Mouse (Mus musculus) heart, postnatal 0 days (tissue): ENCODE results near the gene Fgf15. TPM values are rescaled to one million over a fixed set of nuclear protein-coding genes. Genes with fewer than 3 reads are reported as not detected.

Experiments
- ATAC-seq: fragments of 200-750 bp; cut with Nextera tagmentation; 2 replicates; pipeline ENCODE4 v1.8.0; 2017; ENCODE audit warnings: low read depth, moderate number of reproducible peaks, moderate library complexity; ENCODE audit not compliant: insufficient read depth
- DNase-seq: peaks from one replicate; pipeline ENCODE4 v3.0.0-alpha.2; 2016; ENCODE audit warnings: low spot score
- H3K27ac ChIP-seq: fragments of 300-500 bp; sonication (generic); 2 replicates; pipeline ENCODE4 v1.5.1; 2014; ENCODE audit warnings: low read depth, mild to moderate bottlenecking
- H3K27me3 ChIP-seq: fragments of 300-500 bp; sonication (generic); 2 replicates; pipeline ENCODE4 v1.6.1; 2014; ENCODE audit warnings: low read length, mixed read lengths; ENCODE audit not compliant: control insufficient read depth, insufficient read depth
- H3K36me3 ChIP-seq: fragments of 300-500 bp; sonication (generic); replicated peaks from 2 replicates; pipeline ENCODE4 v1.6.1; 2014; ENCODE audit warnings: low read length, mixed read lengths; ENCODE audit not compliant: control insufficient read depth, insufficient read depth
- H3K4me1 ChIP-seq: fragments of 300-500 bp; sonication (generic); 2 replicates; pipeline ENCODE4 v1.6.1; 2014; ENCODE audit warnings: antibody characterized with exemption; ENCODE audit not compliant: control insufficient read depth, insufficient read depth
- H3K4me2 ChIP-seq: fragments of 300-500 bp; sonication (generic); 2 replicates; pipeline ENCODE4 v1.6.1; 2014; ENCODE audit warnings: low read depth, mild to moderate bottlenecking, low read length, moderate library complexity
- H3K4me3 ChIP-seq: fragments of 300-500 bp; sonication (generic); 2 replicates; pipeline ENCODE4 v1.5.1; 2014; ENCODE audit warnings: low read depth, low read length
- H3K9ac ChIP-seq: fragments of 300-500 bp; sonication (generic); replicated peaks from 2 replicates; pipeline ENCODE4 v1.6.1; 2014; ENCODE audit warnings: low read depth, low read length, mixed read lengths
- H3K9me3 ChIP-seq: fragments of 300-500 bp; sonication (generic); replicated peaks from 2 replicates; pipeline ENCODE4 v1.6.1; 2016; ENCODE audit warnings: low read length; ENCODE audit not compliant: control insufficient read depth
- CTCF ChIP-seq: IDR thresholded peaks from 2 replicates; pipeline ENCODE4 v1.5.1; 2016; ENCODE audit warnings: antibody characterized with exemption, control low read depth, low read depth
- EP300 ChIP-seq: IDR thresholded peaks from 2 replicates; pipeline ENCODE4 v1.6.1; 2016; ENCODE audit warnings: antibody characterized with exemption, low read depth
- WGBS: fragments of 180-500 bp; shearing (Covaris S2); extraction: QIAGEN DNeasy Blood & Tissue Kit; methylation state at CpG from one replicate; pipeline ENCODE4 v1.1.7; 2014; 5-methylcytosine and 5-hydroxymethylcytosine counted together
- polyA plus RNA-seq: library from polyadenylated mRNA; unstranded; fragments of >200 nt; fragmentation: Nextera tagmentation; extraction: Ambion mirVana; gene quantifications from 2 replicates; pipeline ENCODE4 v1.2.1, GENCODE M21; 2015
- total RNA-seq: library from RNA; depleted of rRNA; stranded (reverse); fragments of >200 nt; gene quantifications from 2 replicates; pipeline ENCODE4 v1.2.3, GENCODE M21; 2014; ENCODE audit warnings: low replicate concordance

Gene Fgf15
- total and polyA plus RNA-seq, 2 experiments from 2014 or later = not detected

DNA sequence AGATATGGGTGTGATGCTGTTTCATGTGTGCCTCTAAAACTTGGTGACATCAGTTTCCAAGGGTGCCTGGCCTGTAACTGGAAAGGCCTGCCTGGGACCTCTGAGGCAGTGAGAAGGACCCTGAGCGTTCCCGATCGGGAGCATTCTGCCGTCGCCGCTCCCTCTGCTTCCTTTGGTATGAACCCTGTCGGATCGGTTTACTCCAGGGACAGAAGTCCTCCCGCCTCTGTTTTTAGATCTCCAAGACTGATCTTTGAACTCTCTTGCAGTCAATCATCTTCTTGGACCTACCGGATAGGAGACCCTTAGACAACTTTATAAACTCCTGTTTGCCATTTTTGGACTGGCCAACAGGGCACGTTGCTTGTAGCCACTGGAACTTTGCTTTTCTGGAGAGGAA, 33.1 kb upstream of the Fgf15 start:
- Histone ChIP-seq H3K9ac (no peak overlapping the region), H3K4me1 (no peaks in the 10 kb centered on the region), H3K27ac (no peak overlapping the region), H3K9me3 (no peaks in the 10 kb centered on the region), H3K27me3 (peaks cover 86% of the 10 kb centered on the region), H3K36me3 (no peaks in the 10 kb centered on the region), H3K4me2 (no peak overlapping the region), H3K4me3 (no peak overlapping the region)
- ATAC-seq (no peak), DNase-seq (no peak)
- TF ChIP-seq CTCF = no peak
- no peak for TF ChIP-seq EP300
- WGBS = 5% methylated on average over 11 of the region's 11 CpGs

DNA sequence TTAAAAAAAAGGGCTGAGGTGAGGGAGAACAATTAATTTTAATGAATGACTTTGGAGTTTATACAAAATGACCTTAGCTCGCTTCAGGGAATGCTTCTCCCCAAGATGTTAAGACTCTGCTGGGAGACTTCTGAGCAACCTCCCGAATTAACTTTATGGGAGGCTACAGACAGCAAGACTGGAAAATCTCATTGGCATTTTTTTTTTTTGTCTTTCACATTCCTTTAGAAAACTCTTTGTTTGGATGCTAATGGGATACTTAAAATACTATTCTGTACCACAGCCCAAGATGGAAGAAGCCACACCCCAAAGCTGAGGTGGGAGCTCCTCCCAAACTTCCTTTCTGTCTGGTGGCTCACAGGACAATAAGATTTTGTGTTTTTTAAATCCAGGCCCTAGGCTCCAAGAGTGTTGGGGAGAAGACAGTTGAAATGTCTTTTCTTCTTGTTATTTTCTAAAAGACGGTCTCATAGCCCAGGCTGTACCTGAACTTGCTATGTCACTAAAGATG, 32.1 kb upstream of the Fgf15 start:
- no peaks in the 10 kb centered on the region for H3K36me3 ChIP-seq
- ATAC-seq (no peak), DNase-seq (no peak)
- no peak overlapping the region for H3K9ac ChIP-seq
- WGBS = 63% methylated on average over 3 of the region's 3 CpGs
- H3K27ac ChIP-seq = no peak overlapping the region
- H3K9me3 ChIP-seq = no peaks in the 10 kb centered on the region
- no peak overlapping the region for H3K4me3 ChIP-seq
- no peak overlapping the region for H3K4me2 ChIP-seq
- TF ChIP-seq EP300 (no peak), CTCF (no peak)
- H3K4me1 ChIP-seq = no peaks in the 10 kb centered on the region
- H3K27me3 ChIP-seq = peaks cover 79% of the 10 kb centered on the region

DNA sequence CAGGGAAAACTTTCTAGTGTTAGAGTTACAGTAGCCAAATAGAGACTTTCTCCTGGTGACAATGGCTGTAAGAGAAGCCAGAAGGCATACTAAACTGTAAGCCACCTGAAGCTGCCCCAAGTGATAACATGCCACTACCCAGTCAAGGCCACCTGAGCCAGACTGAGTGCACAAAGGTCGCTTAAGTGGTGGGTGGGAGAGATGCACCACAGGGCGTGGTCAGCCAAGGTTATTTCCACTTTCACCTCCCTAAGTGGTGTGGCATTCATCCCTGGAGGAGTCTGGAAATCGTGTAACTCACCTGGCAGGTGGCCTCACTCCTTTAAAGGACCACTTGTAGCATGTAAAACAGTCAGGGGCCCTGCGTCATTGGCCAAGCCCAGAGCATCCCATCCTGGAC, 29.2 kb upstream of the Fgf15 start:
- no peak for ATAC-seq

DNA sequence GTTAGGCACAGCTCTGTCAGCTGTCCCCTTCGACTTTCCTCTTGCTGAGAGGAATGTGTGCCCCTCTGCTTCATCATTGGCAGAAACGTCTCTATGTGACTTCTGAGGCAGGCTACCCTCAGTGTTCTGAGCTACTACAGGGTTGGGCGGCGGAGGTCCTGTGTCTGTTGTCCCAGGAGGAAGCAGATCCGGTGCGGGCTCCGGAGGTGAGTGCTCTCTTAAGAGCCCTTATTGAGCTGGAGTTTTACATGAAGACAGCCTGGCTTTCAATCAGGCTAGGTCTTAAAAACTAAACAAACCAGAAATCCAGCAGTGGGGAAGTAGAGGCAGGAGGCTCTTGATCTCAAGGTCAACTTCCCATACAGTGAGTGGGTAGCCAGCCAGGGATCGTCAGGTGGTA, 28.7 kb upstream of the Fgf15 start:
- no peak overlapping the region for H3K9ac ChIP-seq
- WGBS = 68% methylated on average over 8 of the region's 8 CpGs
- no peak overlapping the region for H3K4me3 ChIP-seq
- H3K9me3 ChIP-seq = no peaks in the 10 kb centered on the region
- H3K4me2 ChIP-seq = no peak overlapping the region
- ATAC-seq (no peak), DNase-seq (no peak)
- peaks cover 47% of the 10 kb centered on the region for H3K27me3 ChIP-seq
- H3K36me3 ChIP-seq = no peaks in the 10 kb centered on the region
- peaks cover under 1% of the 10 kb centered on the region; the same call in 1 of the 2 replicates for H3K4me1 ChIP-seq
- TF ChIP-seq CTCF (no peak), EP300 (no peak)
- H3K27ac ChIP-seq = no peak overlapping the region

More for the DNA sequence above, 29.2 kb upstream of the Fgf15 start:
- Histone ChIP-seq H3K27me3 (peaks cover 50% of the 10 kb centered on the region), H3K36me3 (no peaks in the 10 kb centered on the region), H3K9me3 (no peaks in the 10 kb centered on the region), H3K4me2 (no peak overlapping the region), H3K9ac (no peak overlapping the region), H3K4me3 (no peak overlapping the region), H3K27ac (no peak overlapping the region), H3K4me1 (no peaks in the 10 kb centered on the region)
- 50% methylated on average over 4 of the region's 4 CpGs for WGBS
- DNase-seq = no peak
- TF ChIP-seq CTCF (no peak), EP300 (no peak)

DNA sequence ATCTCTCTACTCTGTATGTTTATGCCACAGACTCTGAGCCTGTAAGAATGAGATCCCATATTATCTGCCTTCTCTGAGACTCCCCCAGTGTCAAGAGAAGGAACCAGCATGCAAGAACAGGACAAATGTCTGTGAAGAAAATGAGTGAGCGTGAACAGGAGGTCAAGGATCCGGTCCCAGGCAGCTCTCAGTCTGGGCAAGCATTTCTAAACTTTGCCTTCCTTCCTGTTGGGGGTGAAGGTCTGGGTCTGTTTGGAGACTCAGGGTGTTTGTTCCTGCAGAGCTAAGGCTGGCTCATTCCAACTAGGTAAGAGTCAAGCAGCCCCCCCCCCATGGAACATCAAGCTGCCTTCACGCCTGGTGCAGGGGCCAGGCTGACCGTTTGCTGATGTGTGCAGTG, 23.9 kb upstream of the Fgf15 start:
- H3K9me3 ChIP-seq = no peaks in the 10 kb centered on the region
- no peak overlapping the region for H3K9ac ChIP-seq
- DNase-seq (no peak), ATAC-seq (no peak)
- no peaks in the 10 kb centered on the region for H3K36me3 ChIP-seq
- 0 out of 2 replicates have a peak, but pooled peaks cover 6% of the 10 kb centered on the region for H3K27me3 ChIP-seq
- TF ChIP-seq EP300 (no peak), CTCF (no peak)
- H3K27ac ChIP-seq = no peak overlapping the region
- peaks cover 9% of the 10 kb centered on the region; the same call in 1 of the 2 replicates for H3K4me1 ChIP-seq
- H3K4me3 ChIP-seq = no peak overlapping the region
- H3K4me2 ChIP-seq = no peak overlapping the region
- WGBS = 64% methylated on average over 4 of the region's 4 CpGs

DNA sequence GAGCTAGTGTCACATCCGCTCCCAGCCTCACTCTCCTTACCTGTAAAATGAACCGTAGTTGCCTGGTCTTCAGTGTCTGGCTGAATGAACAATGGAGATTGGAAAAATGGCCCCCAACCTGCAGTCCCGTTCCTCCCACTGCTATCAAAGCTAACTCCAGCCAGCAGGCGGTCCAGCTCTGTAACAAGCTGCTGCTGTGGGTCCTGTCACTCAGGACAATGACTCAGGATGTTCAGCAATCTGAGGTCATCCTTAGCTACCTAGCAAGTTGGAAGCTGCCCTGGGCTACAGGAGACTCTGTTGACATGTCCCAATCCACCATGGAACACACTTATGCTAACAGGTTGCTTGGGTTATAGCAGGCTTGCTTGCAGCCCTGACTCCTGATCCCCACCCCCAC, 23.2 kb upstream of the Fgf15 start:
- no peak overlapping the region for H3K4me3 ChIP-seq
- H3K9me3 ChIP-seq = no peaks in the 10 kb centered on the region
- no peak for ATAC-seq
- no peak overlapping the region for H3K4me2 ChIP-seq
- no peak overlapping the region for H3K9ac ChIP-seq
- DNase-seq = no peak
- 76% methylated on average over 4 of the region's 4 CpGs for WGBS
- TF ChIP-seq EP300 = no peak
- H3K27me3 ChIP-seq = 0 out of 2 replicates have a peak, but pooled peaks cover 4% of the 10 kb centered on the region
- H3K4me1 ChIP-seq = peaks cover 9% of the 10 kb centered on the region; the same call in 1 of the 2 replicates
- H3K36me3 ChIP-seq = no peaks in the 10 kb centered on the region
- H3K27ac ChIP-seq = no peak overlapping the region
